Mouse (Mus musculus) stomach, embryonic 14.5 days (tissue): ENCODE data around the gene Clasp2. TPM values are rescaled to one million over a fixed set of nuclear protein-coding genes. Genes with fewer than 3 reads are reported as not detected.

Experiments
- ATAC-seq: fragments of 200-750 bp; cut with Nextera tagmentation; 2 replicates; pipeline ENCODE4 v1.8.0; 2017; ENCODE audit warnings: low read depth, moderate TSS enrichment; ENCODE audit not compliant: insufficient number of reproducible peaks, insufficient read depth, low FRiP score
- H3K27ac ChIP-seq: fragments of 300-500 bp; sonication (generic); 2 replicates; pipeline ENCODE4 v1.5.1; 2014; ENCODE audit warnings: mild to moderate bottlenecking, low read length, moderate library complexity, mixed read lengths
- H3K27me3 ChIP-seq: fragments of 300-500 bp; sonication (generic); 2 replicates; pipeline ENCODE4 v1.6.1; 2014; ENCODE audit warnings: low read length, control low read depth, mixed read lengths; ENCODE audit not compliant: control insufficient read depth, insufficient read depth
- H3K36me3 ChIP-seq: fragments of 300-500 bp; sonication (generic); 2 replicates; pipeline ENCODE4 v1.6.1; 2014; ENCODE audit warnings: mild to moderate bottlenecking, control low read depth, low read length, moderate library complexity, mixed read lengths; ENCODE audit not compliant: control insufficient read depth, insufficient read depth
- H3K4me1 ChIP-seq: fragments of 300-500 bp; sonication (generic); 2 replicates; pipeline ENCODE4 v1.6.1; 2014; ENCODE audit warnings: low read length, control low read depth, mixed read lengths; ENCODE audit not compliant: control insufficient read depth, insufficient read depth
- H3K4me2 ChIP-seq: fragments of 300-500 bp; sonication (generic); replicated peaks from 2 replicates; pipeline ENCODE4 v1.6.1; 2014; ENCODE audit warnings: low read depth, low read length, control low read depth
- H3K4me3 ChIP-seq: fragments of 300-500 bp; sonication (generic); 2 replicates; pipeline ENCODE4 v1.5.1; 2014; ENCODE audit warnings: low read depth, low read length, control low read depth
- H3K9ac ChIP-seq: fragments of 300-500 bp; sonication (generic); replicated peaks from 2 replicates; pipeline ENCODE4 v1.6.1; 2014; ENCODE audit warnings: low read depth, mild to moderate bottlenecking, control low read depth, low read length, moderate library complexity, mixed read lengths
- H3K9me3 ChIP-seq: fragments of 300-500 bp; sonication (generic); 2 replicates; pipeline ENCODE4 v1.6.1; 2016; ENCODE audit warnings: low read depth, low read length, control low read depth; ENCODE audit not compliant: control insufficient read depth
- WGBS: fragments of 180-500 bp; shearing (Covaris S2); extraction: QIAGEN DNeasy Blood & Tissue Kit; methylation state at CpG from one replicate; pipeline ENCODE4 v1.1.7; 2014; 5-methylcytosine and 5-hydroxymethylcytosine counted together
- polyA plus RNA-seq: library from polyadenylated mRNA; unstranded; fragments of >200 nt; fragmentation: Nextera tagmentation; extraction: Ambion mirVana; gene quantifications from 2 replicates; pipeline ENCODE4 v1.2.1, GENCODE M21; 2014

The Clasp2 gene
- polyA plus RNA-seq, 1 experiment from 2014 or later = 34.8 TPM

DNA sequence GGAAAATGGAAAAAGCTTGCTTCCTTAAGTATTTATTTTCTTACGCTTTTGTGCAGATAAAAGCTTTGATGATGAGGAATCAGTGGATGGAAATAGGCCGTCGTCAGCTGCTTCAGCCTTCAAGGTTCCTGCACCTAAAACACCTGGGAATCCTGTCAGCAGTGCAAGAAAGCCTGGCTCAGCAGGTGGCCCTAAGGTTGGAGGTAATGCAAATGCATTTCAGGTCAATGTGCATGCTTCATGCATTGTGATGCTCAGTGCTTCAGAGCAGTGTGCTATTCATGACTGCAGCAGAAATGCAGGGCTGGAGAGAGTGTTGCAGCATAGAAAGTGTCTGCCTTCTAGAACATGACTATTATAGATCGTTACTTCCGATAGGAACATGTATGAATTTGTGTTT lies 71.8 kb downstream of the Clasp2 start:
- H3K4me1 ChIP-seq = no peaks in the 10 kb centered on the region
- WGBS = 84% methylated on average over 5 of the region's 5 CpGs

DNA sequence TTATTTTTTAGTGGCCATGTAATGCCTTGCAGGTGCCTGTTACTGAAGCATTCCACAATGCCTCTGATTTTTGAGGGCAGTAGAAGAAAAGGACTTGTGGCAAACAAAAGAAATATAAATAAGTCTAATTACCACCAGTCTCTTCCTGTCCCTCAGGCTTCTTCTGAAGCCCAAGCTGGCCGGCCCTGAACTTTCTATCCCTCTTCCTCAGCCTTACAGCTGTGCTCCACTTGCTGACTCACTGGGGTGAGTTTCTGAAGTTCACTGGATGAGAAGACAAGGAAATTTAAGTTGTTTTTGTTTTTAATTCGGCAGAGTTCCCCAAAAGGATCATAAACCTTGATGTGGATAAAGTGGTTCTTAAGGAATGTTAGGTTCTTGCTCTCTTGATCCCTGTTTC lies 74.6 kb downstream of the Clasp2 start:
- Histone ChIP-seq H3K4me3 (no peak overlapping the region), H3K27me3 (no peaks in the 10 kb centered on the region), H3K9me3 (no peaks in the 10 kb centered on the region), H3K4me2 (no peak overlapping the region), H3K27ac (no peak overlapping the region), H3K36me3 (no peaks in the 10 kb centered on the region), H3K9ac (no peak overlapping the region), H3K4me1 (no peaks in the 10 kb centered on the region)
- WGBS = 79% methylated on average over 2 of the region's 2 CpGs
- no peak for ATAC-seq

More for the DNA sequence above, 71.8 kb downstream of the Clasp2 start:
- no peak overlapping the region for H3K27ac ChIP-seq
- no peak for ATAC-seq
- no peak overlapping the region for H3K9ac ChIP-seq
- no peaks in the 10 kb centered on the region for H3K9me3 ChIP-seq
- H3K27me3 ChIP-seq = no peaks in the 10 kb centered on the region
- H3K4me3 ChIP-seq = no peak overlapping the region
- no peaks in the 10 kb centered on the region for H3K36me3 ChIP-seq
- H3K4me2 ChIP-seq = no peak overlapping the region

DNA sequence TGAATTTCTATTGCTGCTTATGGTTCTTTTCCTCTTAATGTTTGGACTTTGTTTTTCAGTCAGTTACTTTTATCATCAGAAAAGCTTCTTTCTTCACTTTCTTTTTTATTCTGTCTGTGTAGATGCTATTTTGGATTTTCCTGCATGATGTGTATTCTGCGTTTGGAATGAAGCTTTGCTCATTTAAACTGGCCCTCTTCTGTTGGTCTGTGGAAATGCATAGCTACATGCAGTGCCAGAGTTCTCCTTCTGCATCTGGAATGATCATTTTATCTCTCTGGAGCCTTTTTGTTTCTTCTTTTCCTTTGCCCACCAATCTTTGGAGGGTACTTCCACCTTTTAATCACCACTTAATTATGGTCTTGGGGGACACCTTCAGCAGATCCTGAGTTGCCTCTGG lies 80.9 kb downstream of the Clasp2 start:
- no peak for ATAC-seq
- H3K4me1 ChIP-seq = no peaks in the 10 kb centered on the region
- H3K36me3 ChIP-seq = no peaks in the 10 kb centered on the region
- no peak overlapping the region for H3K4me2 ChIP-seq
- no peaks in the 10 kb centered on the region for H3K27me3 ChIP-seq
- H3K9me3 ChIP-seq = no peaks in the 10 kb centered on the region
- WGBS = 46% methylated on average over 1 of the region's 1 CpGs
- no peak overlapping the region for H3K9ac ChIP-seq
- no peak overlapping the region for H3K27ac ChIP-seq
- no peak overlapping the region for H3K4me3 ChIP-seq

DNA sequence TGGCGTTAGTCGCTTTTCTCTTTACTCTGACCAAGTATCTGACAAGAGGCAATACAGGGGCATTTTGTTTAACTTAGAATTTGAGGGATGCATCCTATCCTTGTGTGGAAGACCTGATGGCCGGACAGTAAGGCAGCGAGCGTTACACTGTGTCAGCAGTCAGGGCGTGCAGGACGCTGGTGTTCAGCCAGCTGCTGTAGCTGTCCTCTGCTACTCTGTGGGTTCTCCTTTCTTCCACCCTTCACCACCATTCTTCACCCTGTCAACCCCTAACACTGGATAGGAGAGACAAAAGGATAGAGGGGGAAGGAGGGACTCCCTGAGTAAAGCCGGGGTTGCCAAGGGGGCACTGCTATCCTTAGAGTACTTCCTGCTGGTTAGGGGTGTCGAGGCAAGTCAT lies 87.4 kb downstream of the Clasp2 start:
- Histone ChIP-seq H3K4me1 (no peaks in the 10 kb centered on the region), H3K36me3 (no peaks in the 10 kb centered on the region), H3K4me3 (no peak overlapping the region), H3K27me3 (no peaks in the 10 kb centered on the region), H3K9me3 (no peaks in the 10 kb centered on the region), H3K9ac (no peak overlapping the region), H3K4me2 (no peak overlapping the region), H3K27ac (no peak overlapping the region)
- ATAC-seq = no peak
- 77% methylated on average over 9 of the region's 9 CpGs for WGBS

DNA sequence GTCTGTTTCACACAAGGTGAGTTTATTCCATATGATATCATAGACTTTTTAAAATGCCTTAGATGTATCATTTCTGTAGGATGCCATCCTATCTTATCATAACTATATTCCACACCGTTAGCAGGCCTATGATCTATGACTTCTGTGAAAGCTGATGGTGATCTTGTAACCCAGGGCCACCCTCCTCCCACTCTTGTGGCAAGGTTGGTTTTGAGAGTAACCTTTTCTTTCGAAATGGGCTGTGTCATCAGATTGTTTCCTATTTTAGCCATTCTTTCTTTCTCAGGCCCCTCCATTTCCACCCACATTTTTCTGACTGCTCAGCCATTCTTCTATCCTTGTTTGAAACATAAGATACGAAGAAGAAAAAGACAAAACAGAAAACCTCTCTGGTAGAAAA lies 88.9 kb downstream of the Clasp2 start:
- H3K9me3 ChIP-seq = no peaks in the 10 kb centered on the region
- H3K27me3 ChIP-seq = no peaks in the 10 kb centered on the region
- no peak overlapping the region for H3K4me2 ChIP-seq
- no peak overlapping the region for H3K4me3 ChIP-seq
- no peak overlapping the region for H3K9ac ChIP-seq
- no peaks in the 10 kb centered on the region for H3K36me3 ChIP-seq
- 83% methylated on average over 3 of the region's 3 CpGs for WGBS
- no peak for ATAC-seq
- H3K27ac ChIP-seq = no peak overlapping the region
- no peaks in the 10 kb centered on the region for H3K4me1 ChIP-seq

DNA sequence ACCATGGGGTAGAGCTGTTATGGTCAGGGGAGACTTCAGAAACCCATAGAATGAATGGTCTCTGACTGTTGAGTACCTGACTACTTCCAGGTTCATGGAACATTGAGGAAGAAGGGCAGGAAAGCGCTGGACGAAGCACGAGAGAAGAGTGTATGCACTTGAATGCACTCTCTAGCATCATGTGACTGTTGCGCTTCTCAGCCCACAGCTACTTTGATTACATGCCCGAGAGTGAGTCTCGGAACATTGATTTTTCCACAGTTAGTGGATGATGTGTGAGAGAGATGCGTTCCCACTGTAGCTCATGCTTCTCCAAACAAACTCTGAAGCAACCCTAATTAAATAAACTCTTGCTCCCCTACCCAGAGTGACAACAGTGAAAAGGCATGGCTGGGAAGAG lies 92.2 kb downstream of the Clasp2 start:
- Histone ChIP-seq H3K9ac (no peak overlapping the region), H3K27ac (no peak overlapping the region), H3K36me3 (no peaks in the 10 kb centered on the region; the same call in 1 of the 2 replicates), H3K9me3 (no peaks in the 10 kb centered on the region), H3K4me1 (no peaks in the 10 kb centered on the region), H3K27me3 (no peaks in the 10 kb centered on the region), H3K4me3 (no peak overlapping the region), H3K4me2 (no peak overlapping the region)
- 86% methylated on average over 7 of the region's 7 CpGs for WGBS
- ATAC-seq = no peak

DNA sequence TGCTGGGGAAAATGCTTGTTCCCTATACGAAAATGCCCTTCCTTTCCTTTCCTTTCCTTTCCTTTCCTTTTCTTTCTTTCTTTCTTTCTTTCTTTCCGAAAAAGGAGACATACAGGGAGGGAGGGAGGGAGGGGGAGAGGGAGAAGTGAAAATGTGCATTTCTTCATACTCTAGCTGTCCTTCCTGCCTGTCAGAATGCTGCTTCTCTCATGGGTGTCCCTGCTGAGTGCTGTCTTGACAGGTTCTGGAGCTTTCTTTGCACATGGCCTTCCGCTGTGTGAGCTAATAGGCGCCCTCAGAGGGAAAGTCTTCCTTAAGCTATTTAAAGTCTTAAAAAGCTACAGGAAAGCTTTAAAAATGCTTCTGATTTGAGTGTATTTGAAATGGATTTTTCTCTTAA lies 95.7 kb downstream of the Clasp2 start:
- 93% methylated on average over 3 of the region's 4 CpGs for WGBS
- Histone ChIP-seq H3K27ac (no peak overlapping the region), H3K4me2 (no peak overlapping the region), H3K36me3 (peaks cover 4% of the 10 kb centered on the region; the same call in 1 of the 2 replicates), H3K9me3 (no peaks in the 10 kb centered on the region), H3K4me1 (no peaks in the 10 kb centered on the region), H3K9ac (no peak overlapping the region), H3K4me3 (no peak overlapping the region), H3K27me3 (no peaks in the 10 kb centered on the region)
- no peak for ATAC-seq

DNA sequence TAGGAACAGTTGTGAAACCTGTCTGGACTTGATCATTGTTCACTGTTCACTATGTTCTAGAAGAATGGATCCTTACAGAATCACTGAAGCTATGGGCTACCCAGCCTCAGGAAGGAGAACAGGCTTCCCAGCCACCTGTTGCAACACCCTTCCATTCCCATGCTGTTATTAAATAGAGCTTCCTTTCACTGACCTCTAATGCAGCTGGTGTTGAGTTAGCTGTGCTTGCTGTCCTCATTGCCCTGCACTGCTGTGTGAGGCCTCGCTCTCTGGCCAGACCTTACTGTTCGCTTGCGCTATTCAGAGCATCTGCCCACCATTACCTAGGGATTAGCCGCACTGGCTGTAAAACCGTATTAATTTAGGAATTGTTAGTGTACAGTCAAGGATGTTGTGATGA lies 96.2 kb downstream of the Clasp2 start:
- Histone ChIP-seq H3K4me1 (no peaks in the 10 kb centered on the region), H3K9me3 (no peaks in the 10 kb centered on the region), H3K27me3 (no peaks in the 10 kb centered on the region), H3K4me3 (no peak overlapping the region), H3K9ac (no peak overlapping the region), H3K27ac (no peak overlapping the region), H3K36me3 (peaks cover 4% of the 10 kb centered on the region; the same call in 1 of the 2 replicates), H3K4me2 (no peak overlapping the region)
- no peak for ATAC-seq
- WGBS = 96% methylated on average over 5 of the region's 5 CpGs

DNA sequence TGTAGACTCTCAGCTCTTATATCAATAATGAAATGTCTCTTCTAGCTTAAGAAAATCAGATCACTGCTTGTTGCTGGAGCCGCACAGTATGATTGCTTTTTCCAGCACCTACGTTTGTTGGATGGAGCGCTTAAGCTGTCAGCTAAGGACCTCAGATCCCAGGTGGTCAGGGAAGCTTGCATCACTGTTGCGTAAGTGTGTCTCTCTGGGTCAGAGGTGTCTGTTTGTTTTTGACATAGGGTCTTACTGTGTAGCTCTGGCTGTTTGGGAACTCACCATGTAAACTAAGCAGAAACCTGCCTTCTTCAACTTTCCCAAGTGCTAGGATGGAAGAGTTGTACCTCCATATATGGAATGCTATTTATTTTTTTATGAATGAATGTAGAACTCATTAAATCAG lies 102.8 kb downstream of the Clasp2 start:
- Histone ChIP-seq H3K9ac (no peak overlapping the region), H3K4me1 (no peaks in the 10 kb centered on the region), H3K4me2 (no peak overlapping the region), H3K36me3 (peaks cover 4% of the 10 kb centered on the region; the same call in 1 of the 2 replicates), H3K27ac (no peak overlapping the region), H3K9me3 (no peaks in the 10 kb centered on the region), H3K27me3 (no peaks in the 10 kb centered on the region), H3K4me3 (no peak overlapping the region)
- ATAC-seq = no peak
- WGBS = 90% methylated on average over 4 of the region's 4 CpGs
